ENCODE assay signal across 8 mouse cellular contexts in the genomic region with DNA sequence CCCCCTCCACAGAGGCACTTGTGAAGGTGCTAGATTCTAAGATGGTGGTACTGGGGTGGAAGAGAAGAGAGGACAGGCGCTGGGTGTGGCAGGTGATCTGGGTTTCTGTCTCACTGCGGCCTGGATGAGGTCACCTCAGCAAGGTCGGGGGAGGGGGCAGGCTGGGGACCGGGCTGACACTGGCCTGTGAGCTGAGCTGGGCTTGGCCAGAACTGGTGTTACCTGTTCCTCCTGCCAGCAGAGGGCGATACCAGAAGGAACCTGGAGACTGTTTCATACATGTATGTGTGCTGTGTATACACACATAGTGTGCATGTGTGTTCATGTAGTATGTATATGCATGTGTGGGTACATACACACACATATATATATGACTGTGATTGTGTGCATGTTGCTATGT. TPM values are rescaled to one million over a fixed set of nuclear protein-coding genes. Genes with fewer than 3 reads are reported as not detected.
A peak's percentile ranks its signal among the peaks of the same experiment; 100 is the strongest.
DNase-seq lines count a peak whose midpoint lies in the region; ATAC-seq and TF ChIP-seq lines count a peak whose summit lies in the region.

No protein-coding gene starts in this region.

- WGBS in heart, postnatal 0 days = 38% methylated on average over 5 of the region's 5 CpGs
- 42% methylated on average over 5 of the region's 5 CpGs for WGBS in intestine, embryonic 15.5 days

- TF ChIP-seq CTCF in heart, postnatal 0 days (IDR thresholded peaks at IDR 0.05; ENCODE audit: low read depth) = peak; percentile 63
- peak; percentile 36 for TF ChIP-seq CTCF in E14TG2a.4 (conservative IDR thresholded peaks at IDR 0.05; ENCODE audit: low read length)

- H3K4me2 ChIP-seq in heart, postnatal 0 days (ENCODE audit: low read depth, low read length) = no peak overlapping the region
- no peak overlapping the region for H3K4me2 ChIP-seq in intestine, embryonic 15.5 days (replicated peaks)

- no peak overlapping the region for H3K4me3 ChIP-seq in heart, postnatal 0 days (ENCODE audit: low read depth, low read length)
- no peak overlapping the region for H3K4me3 ChIP-seq in E14TG2a.4 (replicated peaks; ENCODE audit: low read length)
- H3K4me3 ChIP-seq in intestine, embryonic 15.5 days (replicated peaks) = no peak overlapping the region

- H3K9ac ChIP-seq in heart, postnatal 0 days (replicated peaks; ENCODE audit: low read depth, low read length) = no peak overlapping the region
- no peak overlapping the region for H3K9ac ChIP-seq in intestine, embryonic 15.5 days

- peak; percentile 11 for DNase-seq in heart, postnatal 0 days (ENCODE audit: low spot score)
- DNase-seq in heart, postnatal 36 days = no peak
- peak; percentile 49 for DNase-seq in cerebellum, adult 9-11 months
- DNase-seq in lung, postnatal 36 days = peak; percentile 69
- peak; percentile 78 for DNase-seq in testis, postnatal 10 days (ENCODE audit: low spot score)
- no peak for DNase-seq in urinary bladder, postnatal 14 days (ENCODE audit: low spot score)

- no peaks in the 10 kb centered on the region for H3K9me3 ChIP-seq in heart, postnatal 0 days (replicated peaks; ENCODE audit: control insufficient read depth, low read length)
- peaks cover 15% of the 10 kb centered on the region for H3K9me3 ChIP-seq in E14TG2a.4 (ENCODE audit: low read length)
- no peaks in the 10 kb centered on the region for H3K9me3 ChIP-seq in intestine, embryonic 15.5 days

- no peaks in the 10 kb centered on the region for H3K27me3 ChIP-seq in heart, postnatal 0 days (ENCODE audit: control insufficient read depth, insufficient read depth, low read length)
- no peaks in the 10 kb centered on the region for H3K27me3 ChIP-seq in E14TG2a.4 (ENCODE audit: insufficient read depth, low read length)
- H3K27me3 ChIP-seq in intestine, embryonic 15.5 days (replicated peaks) = no peaks in the 10 kb centered on the region

- intact Hi-C loops in heart, postnatal 36 days (cut with DNase I) = loop anchor here (2.0 kb wide), 2 partner anchors 184 to 258 kb away; partner anchors contain the start of gene Mgat5b

- no peaks in the 10 kb centered on the region for H3K36me3 ChIP-seq in heart, postnatal 0 days (replicated peaks; ENCODE audit: control insufficient read depth, insufficient read depth, low read length)
- H3K36me3 ChIP-seq in E14TG2a.4 (ENCODE audit: insufficient read depth, low read length) = no peaks in the 10 kb centered on the region
- H3K36me3 ChIP-seq in intestine, embryonic 15.5 days = no peaks in the 10 kb centered on the region

- peaks cover 6% of the 10 kb centered on the region; the same call in 1 of the 2 replicates for H3K4me1 ChIP-seq in heart, postnatal 0 days (ENCODE audit: control insufficient read depth, insufficient read depth)
- peaks cover 55% of the 10 kb centered on the region for H3K4me1 ChIP-seq in E14TG2a.4 (replicated peaks; ENCODE audit: low read depth, low read length)
- peaks cover 27% of the 10 kb centered on the region for H3K4me1 ChIP-seq in intestine, embryonic 15.5 days (replicated peaks)

- no peak for TF ChIP-seq EP300 in heart, postnatal 0 days (IDR thresholded peaks at IDR 0.05; ENCODE audit: low read depth)

- peak; percentile 31; the same call in 1 of the 2 replicates for ATAC-seq in heart, postnatal 0 days (ENCODE audit: insufficient read depth, low read depth)
- 0 out of 2 replicates have a peak, but pooled peaks have one; percentile 16 for ATAC-seq in intestine, embryonic 15.5 days

- no peak overlapping the region for H3K27ac ChIP-seq in heart, postnatal 0 days (ENCODE audit: low read depth)
- H3K27ac ChIP-seq in intestine, embryonic 15.5 days = no peak overlapping the region

RNA-seq across cellular contexts. Expression of gene Sept9, which starts 23.2 kb away (rescaled TPM):
- 57.8 and 64.2 TPM in 2 replicates for total RNA-seq in heart, postnatal 0 days (2014; rRNA removed; ENCODE audit: low replicate concordance)
- polyA plus RNA-seq in heart, postnatal 0 days (2015; fragmentation: Nextera tagmentation; extraction: Ambion mirVana) = 30.5 and 31.6 TPM in 2 replicates
- total RNA-seq in heart, postnatal 36 days (2021) = 10 to 100 TPM; 28.6 to 37.1 TPM
- polyA plus RNA-seq in intestine, embryonic 15.5 days (2015; fragmentation: Nextera tagmentation; extraction: Ambion mirVana) = 166 and 167 TPM in 2 replicates

Comparison
In these comparisons a context has a peak if more than half of its experiments do, and no peak if none do; other contexts are left out.
1. DNase-seq: peak in heart, postnatal 0 days (single experiment), cerebellum, adult 9-11 months (single experiment), lung, postnatal 36 days (single experiment) and testis, postnatal 10 days (single experiment); none in heart, postnatal 36 days (0 of 2) and urinary bladder, postnatal 14 days (single experiment).